Mouse (Mus musculus) hindbrain, embryonic 14.5 days (tissue): ENCODE data around the gene Hpse2. TPM values are rescaled to one million over a fixed set of nuclear protein-coding genes. Genes with fewer than 3 reads are reported as not detected.

Experiments
- ATAC-seq: fragments of 200-750 bp; cut with Nextera tagmentation; 2 replicates; pipeline ENCODE4 v1.8.0; 2017; ENCODE audit warnings: moderate number of reproducible peaks, mild to moderate bottlenecking, moderate TSS enrichment, moderate library complexity; ENCODE audit not compliant: low FRiP score
- DNase-seq: peaks from one replicate; pipeline ENCODE4 v3.0.0-alpha.2; 2015; ENCODE audit warnings: low spot score
- H3K27ac ChIP-seq: fragments of 300-500 bp; sonication (generic); 2 replicates; pipeline ENCODE4 v1.5.1; 2014; ENCODE audit warnings: mild to moderate bottlenecking, moderate library complexity
- H3K27me3 ChIP-seq: fragments of 300-500 bp; sonication (generic); 2 replicates; pipeline ENCODE4 v1.6.1; 2014; ENCODE audit warnings: mild to moderate bottlenecking, low read length, mixed read lengths; ENCODE audit not compliant: control insufficient read depth, insufficient read depth
- H3K36me3 ChIP-seq: fragments of 300-500 bp; sonication (generic); replicated peaks from 2 replicates; pipeline ENCODE4 v1.6.1; 2014; ENCODE audit not compliant: control insufficient read depth, insufficient read depth
- H3K4me1 ChIP-seq: fragments of 300-500 bp; sonication (generic); replicated peaks from 2 replicates; pipeline ENCODE4 v1.6.1; 2014; ENCODE audit warnings: antibody characterized with exemption, low read length, mixed read lengths; ENCODE audit not compliant: control insufficient read depth, insufficient read depth
- H3K4me2 ChIP-seq: fragments of 300-500 bp; sonication (generic); replicated peaks from 2 replicates; pipeline ENCODE4 v1.6.1; 2014; ENCODE audit warnings: mild to moderate bottlenecking, moderate library complexity
- H3K4me3 ChIP-seq: fragments of 300-500 bp; sonication (generic); replicated peaks from 2 replicates; pipeline ENCODE4 v1.5.1; 2014; ENCODE audit warnings: mild to moderate bottlenecking, low read length
- H3K9ac ChIP-seq: fragments of 300-500 bp; sonication (generic); 2 replicates; pipeline ENCODE4 v1.6.1; 2014
- H3K9me3 ChIP-seq: fragments of 300-500 bp; sonication (generic); 2 replicates; pipeline ENCODE4 v1.6.1; 2016; ENCODE audit warnings: low read length; ENCODE audit not compliant: control insufficient read depth
- WGBS: fragments of 180-500 bp; shearing (Covaris S2); extraction: QIAGEN DNeasy Blood & Tissue Kit; methylation state at CpG from one replicate; pipeline ENCODE4 v1.1.7; 2014; 5-methylcytosine and 5-hydroxymethylcytosine counted together
- polyA plus RNA-seq: library from polyadenylated mRNA; unstranded; fragments of >200 nt; fragmentation: Nextera tagmentation; extraction: Ambion mirVana; gene quantifications from 2 replicates; pipeline ENCODE4 v1.2.1, GENCODE M21; 2014

Gene Hpse2
- polyA plus RNA-seq, 1 experiment from 2014 or later = not detected

DNA sequence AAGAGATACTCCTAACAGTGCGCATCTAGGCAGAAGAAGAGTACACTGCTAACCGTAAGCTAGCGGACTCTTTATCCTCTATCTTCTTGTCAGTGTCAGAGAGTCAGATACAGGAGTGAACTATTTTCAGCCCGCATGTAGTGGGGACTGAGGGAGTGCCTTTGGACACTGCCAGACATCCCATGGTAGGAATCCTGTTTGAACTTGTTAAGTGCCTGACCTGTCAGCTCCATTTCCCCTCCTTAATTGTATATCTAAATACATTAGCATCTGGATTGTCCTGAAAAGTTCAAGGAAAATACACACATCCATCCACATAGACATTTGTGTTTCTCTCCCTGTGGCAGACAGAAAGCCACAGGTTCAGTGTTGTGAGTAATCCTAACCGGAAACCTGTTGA, 531.1 kb downstream of the Hpse2 start:
- Histone ChIP-seq H3K27ac (no peak overlapping the region), H3K4me1 (no peaks in the 10 kb centered on the region), H3K27me3 (no peaks in the 10 kb centered on the region), H3K36me3 (no peaks in the 10 kb centered on the region), H3K9me3 (no peaks in the 10 kb centered on the region), H3K9ac (no peak overlapping the region), H3K4me2 (no peak overlapping the region), H3K4me3 (no peak overlapping the region)
- no peak for ATAC-seq
- 93% methylated on average over 5 of the region's 5 CpGs for WGBS
- no peak for DNase-seq

DNA sequence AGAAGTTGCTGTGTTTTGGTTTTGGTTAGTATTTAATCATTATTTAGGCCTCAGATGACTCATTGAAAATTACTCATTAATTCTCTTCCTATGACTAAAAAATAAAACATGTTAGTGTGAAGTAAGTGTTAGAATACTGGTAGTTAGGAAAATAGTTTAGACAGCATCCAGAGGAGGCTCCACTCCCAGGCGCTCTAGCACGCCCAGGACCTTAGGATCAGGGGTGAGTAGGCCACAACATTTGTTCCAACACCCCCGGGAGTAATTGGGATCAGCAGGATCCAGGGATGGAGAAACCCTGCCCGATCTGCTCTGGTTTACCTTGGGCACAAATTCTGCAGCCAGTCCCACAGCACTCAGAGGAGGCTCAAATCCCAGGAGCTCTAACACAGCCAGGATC, 532.5 kb downstream of the Hpse2 start:
- no peaks in the 10 kb centered on the region for H3K4me1 ChIP-seq
- WGBS = 85% methylated on average over 4 of the region's 4 CpGs
- ATAC-seq (no peak), DNase-seq (no peak)
- no peaks in the 10 kb centered on the region for H3K9me3 ChIP-seq
- H3K4me2 ChIP-seq = no peak overlapping the region
- no peak overlapping the region for H3K27ac ChIP-seq
- no peaks in the 10 kb centered on the region for H3K27me3 ChIP-seq
- H3K36me3 ChIP-seq = no peaks in the 10 kb centered on the region
- H3K4me3 ChIP-seq = no peak overlapping the region
- no peak overlapping the region for H3K9ac ChIP-seq

DNA sequence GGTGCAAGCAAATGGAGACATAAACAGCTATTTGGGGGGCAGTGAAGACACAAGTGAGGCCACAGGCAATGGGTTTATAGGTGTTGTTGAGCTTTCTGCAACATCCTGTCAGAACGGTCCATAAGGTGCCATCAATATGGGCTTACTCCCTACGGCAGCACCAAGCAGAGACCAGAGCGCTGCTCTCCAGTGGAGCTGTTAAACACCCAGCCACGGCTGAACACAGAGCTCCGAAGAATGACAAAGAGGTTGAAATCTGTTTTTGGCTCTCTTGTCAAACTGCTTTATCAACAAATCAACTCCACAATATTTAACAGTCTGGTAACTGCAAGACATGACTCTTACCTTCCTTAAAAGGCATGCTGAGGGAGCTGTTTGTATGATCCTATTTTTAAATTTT, 537.7 kb downstream of the Hpse2 start:
- H3K9ac ChIP-seq = no peak overlapping the region
- no peaks in the 10 kb centered on the region for H3K9me3 ChIP-seq
- DNase-seq (no peak), ATAC-seq (no peak)
- H3K4me3 ChIP-seq = no peak overlapping the region
- H3K4me2 ChIP-seq = no peak overlapping the region
- WGBS = 84% methylated on average over 5 of the region's 5 CpGs
- H3K27me3 ChIP-seq = no peaks in the 10 kb centered on the region
- H3K27ac ChIP-seq = no peak overlapping the region
- no peaks in the 10 kb centered on the region for H3K36me3 ChIP-seq
- H3K4me1 ChIP-seq = no peaks in the 10 kb centered on the region

DNA sequence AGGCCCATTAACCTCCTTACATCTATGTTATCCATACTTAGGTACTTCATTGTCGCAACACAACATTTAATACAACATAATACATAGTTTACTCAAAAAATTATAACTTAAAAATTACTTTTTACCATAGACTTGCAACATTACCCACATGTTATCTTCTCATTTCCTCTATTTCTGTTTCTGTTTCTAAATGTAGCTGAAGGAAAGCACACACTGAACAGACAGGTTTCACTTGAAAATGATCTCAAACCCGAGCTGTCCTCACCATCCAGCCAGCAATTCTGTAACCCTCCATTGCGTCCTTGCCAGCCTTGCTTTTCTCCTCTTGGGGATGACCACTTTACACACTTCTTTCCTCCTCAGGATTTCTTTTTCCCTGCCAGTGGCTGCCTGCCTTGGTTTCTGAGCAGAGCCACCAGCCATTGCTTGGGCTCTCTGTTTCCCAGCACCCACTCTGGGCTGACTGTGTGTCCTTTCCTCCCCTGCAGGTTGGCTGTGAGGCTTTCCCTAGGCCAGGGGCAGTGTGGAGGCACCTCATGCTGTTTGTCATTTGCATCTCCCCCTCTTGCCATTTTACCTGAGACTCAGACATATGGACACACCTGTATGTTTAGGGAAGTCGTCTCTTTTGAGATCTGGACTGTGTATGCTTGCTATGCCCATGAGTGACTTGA, 548.4 kb downstream of the Hpse2 start:
- ATAC-seq (no peak), DNase-seq (no peak)
- no peak overlapping the region for H3K4me2 ChIP-seq
- H3K27ac ChIP-seq = no peak overlapping the region
- no peak overlapping the region for H3K9ac ChIP-seq
- H3K36me3 ChIP-seq = no peaks in the 10 kb centered on the region
- 92% methylated on average over 4 of the region's 4 CpGs for WGBS
- H3K4me1 ChIP-seq = no peaks in the 10 kb centered on the region
- no peak overlapping the region for H3K4me3 ChIP-seq
- H3K9me3 ChIP-seq = no peaks in the 10 kb centered on the region
- no peaks in the 10 kb centered on the region for H3K27me3 ChIP-seq

DNA sequence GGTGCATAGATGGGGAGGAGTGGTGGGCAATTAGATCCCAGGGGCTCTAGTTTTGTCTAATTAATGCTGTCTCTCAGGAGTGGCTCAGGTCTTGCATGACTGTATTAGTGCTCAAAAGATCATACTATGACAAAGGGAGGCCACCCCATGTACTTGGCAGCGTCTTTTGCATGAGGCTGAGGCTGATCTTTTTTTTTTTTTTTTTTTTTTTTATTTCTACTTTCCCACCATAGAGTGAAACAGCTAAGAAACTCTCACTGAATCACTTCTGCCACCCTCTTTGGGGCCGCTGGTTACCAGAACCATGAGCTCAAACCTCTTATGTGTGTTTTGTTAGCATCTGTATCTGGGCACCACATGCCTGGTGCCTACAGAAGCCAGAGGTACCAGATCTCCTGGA, 549.0 kb downstream of the Hpse2 start:
- Histone ChIP-seq H3K9ac (no peak overlapping the region), H3K4me3 (no peak overlapping the region), H3K36me3 (no peaks in the 10 kb centered on the region), H3K4me2 (no peak overlapping the region), H3K9me3 (no peaks in the 10 kb centered on the region), H3K4me1 (no peaks in the 10 kb centered on the region), H3K27ac (no peak overlapping the region), H3K27me3 (no peaks in the 10 kb centered on the region)
- DNase-seq (no peak), ATAC-seq (no peak)
- 88% methylated on average over 2 of the region's 2 CpGs for WGBS

DNA sequence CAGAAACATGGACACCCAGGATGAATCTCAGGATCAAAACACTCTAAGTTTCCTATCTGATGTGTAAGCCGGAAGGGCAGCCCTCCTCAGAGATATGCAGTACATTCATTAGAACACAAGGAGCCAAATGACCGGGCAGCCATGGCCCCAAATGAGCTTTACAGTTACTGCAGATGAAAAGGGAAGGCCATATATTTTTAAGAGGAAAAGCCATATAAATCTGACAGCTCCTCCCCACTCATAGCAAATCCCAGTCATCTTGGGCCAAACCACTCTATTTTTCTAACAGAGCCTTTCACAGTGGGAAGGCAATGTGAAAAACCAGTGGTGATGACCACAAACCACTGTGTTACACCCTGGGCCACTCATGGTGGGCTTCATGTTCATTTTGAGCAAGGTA, 549.9 kb downstream of the Hpse2 start:
- H3K36me3 ChIP-seq = no peaks in the 10 kb centered on the region
- no peaks in the 10 kb centered on the region for H3K9me3 ChIP-seq
- no peak overlapping the region for H3K4me3 ChIP-seq
- H3K4me1 ChIP-seq = no peaks in the 10 kb centered on the region
- DNase-seq (no peak), ATAC-seq (no peak)
- H3K9ac ChIP-seq = no peak overlapping the region
- no peak overlapping the region for H3K27ac ChIP-seq
- WGBS = 92% methylated on average over 2 of the region's 2 CpGs
- H3K4me2 ChIP-seq = no peak overlapping the region
- no peaks in the 10 kb centered on the region for H3K27me3 ChIP-seq

DNA sequence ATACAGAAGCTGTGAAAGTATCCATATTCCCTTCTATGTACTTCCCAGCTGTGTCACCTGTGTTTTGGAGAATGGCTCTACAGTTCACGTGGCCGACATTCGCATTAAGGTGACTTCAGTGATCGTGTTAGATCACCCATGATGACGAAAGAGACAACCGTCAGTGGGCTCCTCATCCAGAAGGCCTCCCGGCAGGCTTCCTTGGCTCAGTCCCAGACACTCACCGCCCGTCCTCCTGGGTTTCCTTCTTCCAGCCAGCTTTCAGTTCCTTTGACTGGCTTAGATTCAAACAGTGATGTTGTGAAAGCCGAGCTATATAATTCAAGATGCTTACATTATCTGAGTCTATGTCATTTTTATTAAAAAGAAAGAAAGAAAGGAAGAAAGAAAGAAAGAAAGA, 550.6 kb downstream of the Hpse2 start:
- Histone ChIP-seq H3K4me2 (no peak overlapping the region), H3K27ac (no peak overlapping the region), H3K36me3 (no peaks in the 10 kb centered on the region), H3K9me3 (no peaks in the 10 kb centered on the region), H3K27me3 (no peaks in the 10 kb centered on the region), H3K4me3 (no peak overlapping the region), H3K9ac (no peak overlapping the region), H3K4me1 (no peaks in the 10 kb centered on the region)
- 78% methylated on average over 10 of the region's 10 CpGs for WGBS
- ATAC-seq (no peak), DNase-seq (no peak)

DNA sequence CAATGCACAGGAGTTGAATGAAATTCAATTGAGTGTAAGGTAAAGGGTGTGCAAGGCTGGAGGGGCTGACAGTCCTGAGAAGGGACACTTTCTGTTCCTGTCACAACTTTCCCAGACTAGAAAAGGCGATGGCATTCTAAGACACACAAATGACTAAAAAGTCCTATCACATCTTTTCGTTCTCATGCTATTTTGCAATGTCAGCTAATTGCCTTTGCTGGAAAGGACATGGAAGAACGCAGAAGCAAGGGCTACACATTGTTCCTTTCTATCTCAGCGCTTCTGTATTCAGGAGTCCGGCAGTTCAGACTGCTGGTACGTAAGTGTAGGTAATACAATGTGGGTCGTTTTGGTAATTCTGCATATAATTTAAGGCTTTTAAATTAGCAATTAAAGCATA, 555.0 kb downstream of the Hpse2 start:
- no peak for DNase-seq
- 84% methylated on average over 7 of the region's 7 CpGs for WGBS
- no peaks in the 10 kb centered on the region for H3K9me3 ChIP-seq
- H3K4me3 ChIP-seq = no peak overlapping the region
- no peak overlapping the region for H3K4me2 ChIP-seq
- ATAC-seq = no peak
- no peaks in the 10 kb centered on the region for H3K27me3 ChIP-seq
- H3K27ac ChIP-seq = no peak overlapping the region
- no peaks in the 10 kb centered on the region for H3K4me1 ChIP-seq
- H3K36me3 ChIP-seq = no peaks in the 10 kb centered on the region
- H3K9ac ChIP-seq = no peak overlapping the region

DNA sequence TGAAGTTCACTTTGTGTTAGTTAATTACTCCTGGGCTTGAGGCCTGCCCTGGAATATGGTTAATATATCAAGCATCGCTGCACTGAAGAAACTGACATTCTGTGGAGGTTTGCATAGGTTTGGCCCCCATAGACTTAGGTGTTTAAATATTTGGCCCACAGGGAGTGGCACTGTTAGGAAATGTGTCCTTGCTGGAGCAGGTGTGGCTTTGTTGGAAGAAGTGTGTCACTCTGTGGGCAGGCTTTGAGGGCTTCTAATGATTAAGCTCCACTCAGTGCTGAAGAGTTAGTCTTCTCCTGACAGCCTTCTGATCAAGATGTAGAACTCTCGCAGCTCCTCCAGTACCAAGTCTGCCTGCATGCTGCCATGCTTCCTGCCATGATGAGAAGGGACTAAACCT, 555.9 kb downstream of the Hpse2 start:
- no peaks in the 10 kb centered on the region for H3K9me3 ChIP-seq
- H3K36me3 ChIP-seq = no peaks in the 10 kb centered on the region
- no peaks in the 10 kb centered on the region for H3K27me3 ChIP-seq
- DNase-seq (no peak), ATAC-seq (no peak)
- no peaks in the 10 kb centered on the region for H3K4me1 ChIP-seq
- no peak overlapping the region for H3K4me2 ChIP-seq
- 93% methylated on average over 2 of the region's 2 CpGs for WGBS
- H3K27ac ChIP-seq = no peak overlapping the region
- H3K9ac ChIP-seq = no peak overlapping the region
- no peak overlapping the region for H3K4me3 ChIP-seq

DNA sequence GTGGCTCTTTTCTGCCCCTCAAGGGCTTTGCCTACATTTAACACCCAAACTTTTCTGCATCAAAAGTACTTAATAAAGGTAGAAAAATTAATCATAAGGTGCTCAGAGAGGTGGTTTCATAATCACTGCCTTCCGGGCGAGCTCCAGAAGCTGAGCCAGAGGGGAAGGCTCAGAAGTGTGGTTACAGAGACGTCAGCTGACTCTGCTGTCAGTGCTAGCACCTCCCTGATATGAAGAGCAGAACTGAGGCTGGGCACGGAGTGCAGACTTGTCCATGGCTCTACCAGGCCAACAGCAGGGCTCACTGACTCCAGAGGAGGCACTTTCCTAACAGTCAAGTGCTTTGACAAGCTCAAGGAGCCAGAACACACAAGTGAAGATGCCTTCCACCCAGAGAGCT, 559.0 kb downstream of the Hpse2 start:
- 81% methylated on average over 4 of the region's 4 CpGs for WGBS
- Histone ChIP-seq H3K27me3 (no peaks in the 10 kb centered on the region), H3K27ac (no peak overlapping the region), H3K9ac (no peak overlapping the region), H3K36me3 (no peaks in the 10 kb centered on the region), H3K4me1 (no peaks in the 10 kb centered on the region), H3K9me3 (no peaks in the 10 kb centered on the region), H3K4me2 (no peak overlapping the region), H3K4me3 (no peak overlapping the region)
- DNase-seq = no peak
- ATAC-seq = no peak
